Mouse (Mus musculus) intestine, embryonic 14.5 days (tissue): ENCODE measurements at regions not wholly inside any gene's neighbourhood (a gene's known extent, or its start where the extent isn't known, plus 50 kb on each side); places are given as distances from the start of the nearest gene placed in this dataset.

Experiments used
- ATAC-seq: fragments of 200-750 bp; cut with Nextera tagmentation; replicated peaks from 2 replicates; pipeline ENCODE4 v1.8.0; 2017; ENCODE audit warnings: low read depth, moderate number of reproducible peaks, moderate TSS enrichment, moderate library complexity; ENCODE audit not compliant: low FRiP score, low TSS enrichment
- DNase-seq: peaks from one replicate; pipeline ENCODE4 v3.0.0-alpha.2; 2018; ENCODE audit warnings: low spot score
- H3K27ac ChIP-seq: fragments of 300-500 bp; sonication (generic); 2 replicates; pipeline ENCODE4 v1.5.1; 2014; ENCODE audit warnings: low read depth, mild to moderate bottlenecking, control low read depth
- H3K27me3 ChIP-seq: fragments of 300-500 bp; sonication (generic); replicated peaks from 2 replicates; pipeline ENCODE4 v1.6.1; 2014; ENCODE audit warnings: low read length, control low read depth; ENCODE audit not compliant: control insufficient read depth, insufficient read depth
- H3K36me3 ChIP-seq: fragments of 300-500 bp; sonication (generic); 2 replicates; pipeline ENCODE4 v1.6.1; 2014; ENCODE audit warnings: low read length, control low read depth; ENCODE audit not compliant: control insufficient read depth, insufficient read depth
- H3K4me1 ChIP-seq: fragments of 300-500 bp; sonication (generic); replicated peaks from 2 replicates; pipeline ENCODE4 v1.6.1; 2014; ENCODE audit warnings: low read length, control low read depth, mixed read lengths; ENCODE audit not compliant: control insufficient read depth, insufficient read depth
- H3K4me2 ChIP-seq: fragments of 300-500 bp; sonication (generic); 2 replicates; pipeline ENCODE4 v1.6.1; 2014; ENCODE audit warnings: low read length
- H3K4me3 ChIP-seq: fragments of 300-500 bp; sonication (generic); 2 replicates; pipeline ENCODE4 v1.5.1; 2014; ENCODE audit warnings: low read depth, low read length, control low read depth, mixed read lengths
- H3K9ac ChIP-seq: fragments of 300-500 bp; sonication (generic); 2 replicates; pipeline ENCODE4 v1.6.1; 2014; ENCODE audit warnings: mild to moderate bottlenecking, low read length
- H3K9me3 ChIP-seq: fragments of 300-500 bp; sonication (generic); 2 replicates; pipeline ENCODE4 v1.6.1; 2016; ENCODE audit warnings: low read length, control low read depth; ENCODE audit not compliant: control insufficient read depth
- WGBS: fragments of 180-500 bp; shearing (Covaris S2); extraction: QIAGEN DNeasy Blood & Tissue Kit; methylation state at CpG from one replicate; pipeline ENCODE4 v1.1.7; 2014; 5-methylcytosine and 5-hydroxymethylcytosine counted together

DNA sequence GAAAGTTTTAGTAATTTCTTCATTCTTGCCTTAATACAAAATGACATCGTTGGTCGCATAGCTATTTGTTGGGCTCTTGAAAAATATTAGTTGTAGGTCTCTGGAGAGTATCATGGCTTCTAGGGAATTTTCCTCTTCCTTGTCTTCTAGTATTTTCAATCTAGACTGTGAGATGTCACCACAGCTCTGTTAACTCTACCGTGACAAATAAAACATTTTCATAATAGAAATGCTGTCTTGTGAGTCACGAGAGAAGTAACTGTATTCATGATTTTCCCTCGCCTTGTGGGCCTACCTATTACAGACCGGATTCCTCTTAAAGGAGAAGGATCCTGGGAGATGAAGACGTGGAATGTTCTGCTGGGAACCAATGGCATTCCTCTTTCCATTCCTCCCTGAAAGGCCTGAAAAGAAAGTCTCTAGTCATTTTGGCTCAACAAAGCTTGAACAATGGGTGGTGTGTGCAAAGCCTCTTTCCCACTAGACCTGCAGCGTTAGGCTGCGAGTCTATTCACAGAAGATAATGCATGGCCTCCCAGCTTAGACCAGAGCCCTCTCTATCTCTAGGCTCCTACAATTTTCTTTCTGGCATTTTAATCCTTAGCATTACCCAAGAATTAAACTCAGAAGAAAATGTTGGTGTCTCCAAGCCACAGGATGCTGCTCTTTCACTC is 306.7 kb downstream of the Epha7 start:
- DNase-seq (no peak), ATAC-seq (no peak)
- Histone ChIP-seq H3K9me3 (no peaks in the 10 kb centered on the region), H3K4me2 (no peak overlapping the region), H3K9ac (no peak overlapping the region), H3K27me3 (no peaks in the 10 kb centered on the region), H3K4me1 (peaks cover 6% of the 10 kb centered on the region; the same call in 1 of the 2 replicates), H3K36me3 (no peaks in the 10 kb centered on the region), H3K27ac (no peak overlapping the region), H3K4me3 (no peak overlapping the region)
- WGBS = 68% methylated on average over 9 of the region's 9 CpGs

DNA sequence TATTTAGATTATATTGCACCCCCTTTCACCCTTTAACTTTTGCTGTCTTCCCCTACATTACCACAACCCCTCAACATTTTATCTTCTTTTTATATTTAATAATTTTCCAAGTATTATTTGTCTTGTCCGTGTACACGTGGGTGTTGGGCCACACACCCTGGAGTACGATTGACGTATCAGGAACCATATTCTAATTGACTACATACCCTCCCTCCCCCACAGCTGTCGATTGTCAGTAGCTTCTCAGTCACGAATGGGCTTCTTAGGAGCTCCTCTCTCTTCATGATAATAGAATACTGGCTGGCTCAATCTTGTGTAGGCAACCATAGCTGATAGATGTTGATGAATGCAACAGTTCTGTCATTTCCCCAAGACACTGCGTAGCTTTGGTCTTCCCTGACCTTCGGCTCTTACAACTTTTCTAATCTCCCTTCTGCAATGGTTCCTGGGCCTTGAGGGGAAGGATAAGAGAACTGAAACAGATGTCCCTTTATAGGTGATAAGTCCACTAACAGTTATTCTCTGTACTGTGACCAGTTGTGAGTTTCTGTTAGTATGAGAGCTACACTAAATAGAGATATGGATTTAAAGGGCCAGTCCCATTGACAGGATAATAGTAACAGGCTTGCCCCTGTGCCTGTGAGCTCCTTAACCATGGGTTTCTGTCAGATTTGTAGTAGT is 310.9 kb downstream of the Epha7 start:
- no peaks in the 10 kb centered on the region for H3K36me3 ChIP-seq
- ATAC-seq = no peak
- H3K4me2 ChIP-seq = no peak overlapping the region
- H3K9me3 ChIP-seq = no peaks in the 10 kb centered on the region
- H3K4me1 ChIP-seq = no peaks in the 10 kb centered on the region; the same call in 1 of the 2 replicates
- no peak overlapping the region for H3K4me3 ChIP-seq
- no peak overlapping the region for H3K27ac ChIP-seq
- H3K27me3 ChIP-seq = no peaks in the 10 kb centered on the region
- DNase-seq = no peak
- WGBS = 88% methylated on average over 8 of the region's 8 CpGs
- H3K9ac ChIP-seq = no peak overlapping the region

DNA sequence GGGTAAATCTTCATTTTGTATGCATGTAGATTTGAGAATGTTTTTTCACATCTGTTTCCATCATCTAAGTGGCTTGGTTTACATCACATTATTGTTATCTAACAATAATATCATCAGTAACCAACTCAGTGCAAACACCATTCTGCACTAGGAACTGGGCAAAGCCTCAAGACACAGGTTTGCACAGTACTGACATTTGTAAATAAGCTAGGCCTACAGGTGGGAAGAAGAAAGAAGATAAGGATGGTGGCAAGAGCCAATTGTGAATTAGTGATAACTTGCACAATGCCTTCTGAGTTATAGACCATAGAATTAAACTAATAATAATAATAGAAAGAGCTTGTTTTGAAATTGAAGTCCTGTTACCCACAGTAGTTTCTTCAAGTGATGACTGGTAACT is 317.6 kb downstream of the Epha7 start:
- Histone ChIP-seq H3K9ac (no peak overlapping the region), H3K9me3 (no peaks in the 10 kb centered on the region), H3K4me1 (no peaks in the 10 kb centered on the region), H3K4me2 (no peak overlapping the region), H3K4me3 (no peak overlapping the region), H3K27me3 (no peaks in the 10 kb centered on the region), H3K27ac (no peak overlapping the region), H3K36me3 (no peaks in the 10 kb centered on the region)
- DNase-seq (no peak), ATAC-seq (no peak)

DNA sequence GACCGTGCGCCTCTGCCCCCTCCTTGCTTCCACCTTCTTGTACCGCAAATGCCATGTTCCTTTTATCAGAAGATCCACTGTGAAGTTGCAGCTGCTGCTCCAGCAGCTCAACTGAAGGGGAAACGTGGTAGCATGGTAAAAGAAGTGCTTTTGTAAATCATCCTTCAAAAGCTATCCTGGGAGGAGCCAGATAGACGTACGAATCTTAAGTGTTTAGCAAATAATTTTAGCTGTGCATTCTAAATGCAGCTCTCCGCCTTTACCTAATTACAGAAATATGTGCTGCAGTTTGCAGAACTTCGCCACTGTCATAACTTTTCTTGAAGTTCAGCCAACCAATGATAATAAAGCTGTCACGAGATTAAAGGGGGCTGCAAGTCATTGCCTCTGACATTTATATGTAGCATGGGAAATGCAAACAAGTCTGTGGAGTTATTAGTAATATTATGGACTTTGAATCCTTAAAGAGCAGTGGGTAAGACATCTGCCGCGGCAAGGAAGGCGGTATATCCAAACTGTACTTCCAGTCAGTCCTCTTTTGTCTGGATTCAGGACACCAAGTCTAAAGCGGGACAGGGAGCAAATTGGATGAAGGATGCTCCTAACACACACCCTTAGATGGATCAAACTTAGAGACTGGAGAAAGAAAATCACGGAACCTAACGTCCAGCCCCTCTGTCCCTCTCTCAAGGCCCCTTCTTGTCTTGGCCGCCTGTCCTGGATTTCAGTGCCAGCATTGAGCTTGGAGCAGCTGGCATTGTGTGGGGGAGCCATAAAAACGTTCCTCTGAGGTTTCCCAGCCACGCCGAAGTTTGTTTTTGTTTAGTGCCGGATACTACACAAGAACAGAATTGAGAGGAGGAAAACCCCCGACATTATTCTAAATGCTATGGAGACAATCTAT is 320.7 kb downstream of the Epha7 start:
- Histone ChIP-seq H3K4me3 (no peak overlapping the region), H3K27me3 (no peaks in the 10 kb centered on the region), H3K9me3 (no peaks in the 10 kb centered on the region), H3K27ac (no peak overlapping the region), H3K4me1 (no peaks in the 10 kb centered on the region), H3K4me2 (peak overlapping the region; percentile 29), H3K9ac (no peak overlapping the region), H3K36me3 (no peaks in the 10 kb centered on the region)
- WGBS = 40% methylated on average over 21 of the region's 21 CpGs
- DNase-seq (no peak), ATAC-seq (peak; percentile 53; the same call in 1 of the 2 replicates)

DNA sequence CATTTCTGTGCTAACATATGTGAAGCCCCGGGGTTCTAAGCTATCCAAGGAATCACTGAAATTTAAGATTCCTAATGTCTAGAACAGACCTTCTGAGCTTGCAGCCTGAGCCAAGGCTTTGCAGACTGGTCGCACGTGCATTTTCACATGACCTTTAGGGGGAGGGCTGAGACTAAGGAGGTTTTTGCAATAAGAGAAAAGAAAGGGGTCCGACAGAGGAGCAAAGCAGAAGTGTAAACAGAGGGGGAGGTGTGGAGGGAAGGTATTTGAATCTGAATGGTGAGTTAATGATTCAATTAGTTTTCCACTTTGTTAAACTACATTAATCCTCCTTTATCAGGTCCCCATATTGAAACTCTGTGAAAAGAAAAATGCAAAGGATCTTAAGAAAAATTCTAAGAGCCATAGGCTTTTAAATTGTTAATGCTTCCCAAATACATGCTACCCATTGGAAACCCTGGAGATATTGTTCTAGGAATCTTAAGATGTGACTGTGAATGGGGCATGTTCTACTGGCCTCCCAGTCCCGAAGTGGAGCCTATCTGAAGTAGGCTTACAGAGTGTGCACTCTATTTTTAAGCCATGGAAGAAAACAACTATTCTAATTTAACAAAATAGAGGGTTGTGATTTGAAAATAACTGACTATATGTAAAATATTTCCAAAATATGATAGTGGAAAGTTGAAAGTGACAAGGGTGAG is 322.9 kb downstream of the Epha7 start:
- ATAC-seq (no peak), DNase-seq (no peak)
- Histone ChIP-seq H3K4me2 (no peak overlapping the region), H3K27me3 (no peaks in the 10 kb centered on the region), H3K9ac (no peak overlapping the region), H3K4me1 (no peaks in the 10 kb centered on the region), H3K36me3 (no peaks in the 10 kb centered on the region), H3K4me3 (no peak overlapping the region), H3K27ac (no peak overlapping the region), H3K9me3 (no peaks in the 10 kb centered on the region)
- 36% methylated on average over 5 of the region's 5 CpGs for WGBS

DNA sequence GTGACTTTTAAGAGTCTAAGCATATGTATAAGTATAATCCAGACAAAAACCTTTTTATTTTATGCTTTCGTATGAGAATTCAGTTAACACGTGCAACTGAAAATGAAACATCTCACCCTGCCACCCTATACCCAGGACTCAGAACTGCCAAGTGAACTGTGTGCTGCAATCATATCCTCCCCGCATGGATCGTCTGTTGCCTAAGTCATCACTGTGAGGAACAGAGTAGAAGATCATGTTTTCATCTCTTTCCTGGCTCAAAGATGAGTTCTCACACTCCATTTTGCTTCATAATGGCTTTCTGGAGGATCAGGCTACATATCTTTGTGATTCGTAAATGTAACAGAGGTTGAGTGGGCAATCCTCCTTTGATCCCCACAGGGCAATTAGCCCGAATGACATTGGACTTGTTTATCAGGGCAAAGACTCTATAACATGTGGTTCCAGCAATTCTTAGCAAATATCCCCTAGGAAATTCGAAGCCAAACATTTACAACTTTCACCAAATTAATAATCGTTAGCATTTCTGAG is 325.9 kb downstream of the Epha7 start:
- H3K27me3 ChIP-seq = no peaks in the 10 kb centered on the region
- H3K9ac ChIP-seq = no peak overlapping the region
- no peaks in the 10 kb centered on the region for H3K36me3 ChIP-seq
- 82% methylated on average over 8 of the region's 8 CpGs for WGBS
- ATAC-seq = no peak
- DNase-seq = no peak
- no peak overlapping the region for H3K4me2 ChIP-seq
- H3K4me1 ChIP-seq = no peaks in the 10 kb centered on the region
- no peaks in the 10 kb centered on the region for H3K9me3 ChIP-seq
- no peak overlapping the region for H3K4me3 ChIP-seq
- H3K27ac ChIP-seq = no peak overlapping the region

DNA sequence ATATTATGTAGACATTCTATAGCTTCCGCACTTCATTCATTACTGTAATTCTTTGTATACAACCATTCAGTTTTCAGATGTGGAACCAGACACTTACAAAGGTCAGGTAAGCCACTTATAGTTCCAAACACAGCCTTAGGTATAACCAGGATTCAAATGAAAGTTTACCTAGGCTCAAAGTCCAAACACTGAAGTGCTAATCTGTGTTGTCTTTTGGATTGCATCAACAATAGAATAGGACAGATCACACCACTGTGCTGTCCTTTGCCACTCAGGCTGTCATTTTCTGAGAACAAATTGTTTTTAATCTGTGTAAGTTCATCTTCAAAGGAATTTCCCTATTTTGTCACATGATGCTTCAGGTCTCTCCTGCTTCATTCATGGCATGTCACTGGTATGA is 330.5 kb downstream of the Epha7 start:
- Histone ChIP-seq H3K4me1 (no peaks in the 10 kb centered on the region), H3K27me3 (no peaks in the 10 kb centered on the region), H3K36me3 (no peaks in the 10 kb centered on the region), H3K9ac (no peak overlapping the region), H3K9me3 (no peaks in the 10 kb centered on the region), H3K27ac (no peak overlapping the region), H3K4me2 (no peak overlapping the region), H3K4me3 (no peak overlapping the region)
- DNase-seq = no peak
- no peak for ATAC-seq
- 95% methylated on average over 1 of the region's 1 CpGs for WGBS

DNA sequence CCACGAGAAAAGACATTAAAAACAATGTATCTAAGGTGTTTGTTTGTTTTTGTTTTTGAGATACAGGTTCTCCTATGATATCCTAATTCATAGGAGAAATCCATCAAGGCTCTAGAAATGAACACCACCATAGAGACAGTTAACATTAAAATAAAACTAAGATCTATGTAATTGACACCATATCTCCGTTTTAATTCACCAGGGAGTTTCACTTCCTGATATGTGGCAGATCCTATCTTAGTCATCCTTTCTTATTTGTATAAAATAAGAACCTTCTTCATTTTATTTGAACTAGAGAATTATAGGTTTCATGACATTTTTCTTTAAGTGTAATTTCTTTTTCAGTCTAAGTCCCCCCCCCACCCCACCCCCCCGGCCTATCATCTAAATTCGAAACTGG is 332.3 kb downstream of the Epha7 start:
- 89% methylated on average over 4 of the region's 4 CpGs for WGBS

More for the DNA sequence above, 332.3 kb downstream of the Epha7 start:
- Histone ChIP-seq H3K9me3 (no peaks in the 10 kb centered on the region), H3K4me3 (no peak overlapping the region), H3K4me2 (no peak overlapping the region), H3K9ac (no peak overlapping the region), H3K4me1 (no peaks in the 10 kb centered on the region), H3K36me3 (no peaks in the 10 kb centered on the region), H3K27me3 (no peaks in the 10 kb centered on the region), H3K27ac (no peak overlapping the region)
- ATAC-seq (no peak), DNase-seq (no peak)
